Mouse (Mus musculus) heart, embryonic 16.5 days (tissue): ENCODE data around the gene Lnx2. TPM values are rescaled to one million over a fixed set of nuclear protein-coding genes. Genes with fewer than 3 reads are reported as not detected.

Experiments
- ATAC-seq: fragments of 200-750 bp; cut with Nextera tagmentation; replicated peaks from 2 replicates; pipeline ENCODE4 v1.8.0; 2017; ENCODE audit warnings: moderate number of reproducible peaks; ENCODE audit not compliant: insufficient read depth, low FRiP score; ENCODE audit errors: extremely low read depth
- H3K27ac ChIP-seq: fragments of 300-500 bp; sonication (generic); 2 replicates; pipeline ENCODE4 v1.5.1; 2014; ENCODE audit warnings: mild to moderate bottlenecking, low read length, control low read depth, moderate library complexity
- H3K27me3 ChIP-seq: fragments of 300-500 bp; sonication (generic); 2 replicates; pipeline ENCODE4 v1.6.1; 2014; ENCODE audit warnings: low read length, mixed read lengths; ENCODE audit not compliant: control insufficient read depth, insufficient read depth
- H3K36me3 ChIP-seq: fragments of 300-500 bp; sonication (generic); 2 replicates; pipeline ENCODE4 v1.6.1; 2014; ENCODE audit not compliant: control insufficient read depth, insufficient read depth
- H3K4me1 ChIP-seq: fragments of 300-500 bp; sonication (generic); 2 replicates; pipeline ENCODE4 v1.6.1; 2014; ENCODE audit warnings: low read length, mixed read lengths; ENCODE audit not compliant: control insufficient read depth, insufficient read depth
- H3K4me2 ChIP-seq: fragments of 300-500 bp; sonication (generic); 2 replicates; pipeline ENCODE4 v1.6.1; 2014; ENCODE audit warnings: low read depth, mild to moderate bottlenecking, control low read depth, low read length
- H3K4me3 ChIP-seq: fragments of 300-500 bp; sonication (generic); 2 replicates; pipeline ENCODE4 v1.5.1; 2014; ENCODE audit warnings: mild to moderate bottlenecking, control low read depth, low read length
- H3K9ac ChIP-seq: fragments of 300-500 bp; sonication (generic); 2 replicates; pipeline ENCODE4 v1.6.1; 2014; ENCODE audit warnings: low read length, control low read depth
- H3K9me3 ChIP-seq: fragments of 300-500 bp; sonication (generic); replicated peaks from 2 replicates; pipeline ENCODE4 v1.6.1; 2016; ENCODE audit warnings: low read length; ENCODE audit not compliant: control insufficient read depth
- WGBS: fragments of 180-500 bp; shearing (Covaris S2); extraction: QIAGEN DNeasy Blood & Tissue Kit; methylation state at CpG from one replicate; pipeline ENCODE4 v1.1.7; 2014; 5-methylcytosine and 5-hydroxymethylcytosine counted together
- polyA plus RNA-seq: library from polyadenylated mRNA; unstranded; fragments of >200 nt; fragmentation: Nextera tagmentation; extraction: Ambion mirVana; gene quantifications from 2 replicates; pipeline ENCODE4 v1.2.1, GENCODE M21; 2015

Gene Lnx2
- polyA plus RNA-seq, 1 experiment from 2014 or later = 13.9 TPM

- Histone ChIP-seq H3K4me1 (no peaks in the 10 kb centered on the region), H3K36me3 (peaks cover 38% of the 10 kb centered on the region), H3K27me3 (no peaks in the 10 kb centered on the region), H3K27ac (no peak overlapping the region), H3K9ac (no peak overlapping the region), H3K9me3 (peaks cover 4% of the 10 kb centered on the region; the same call in 1 of the 2 replicates), H3K4me3 (no peak overlapping the region), H3K4me2 (no peak overlapping the region)
- ATAC-seq = no peak
- 94% methylated on average over 3 of the region's 3 CpGs for WGBS
Measured at GRCm38 (mm10) chr5:147107276-147107675, 30.9 kb upstream of the Lnx2 start.

GRCm38 (mm10) chr5:147102295-147102694, 25.9 kb upstream of the Lnx2 start:
- Histone ChIP-seq H3K9ac (no peak overlapping the region), H3K27ac (no peak overlapping the region), H3K4me1 (no peaks in the 10 kb centered on the region), H3K9me3 (no peaks in the 10 kb centered on the region), H3K4me2 (no peak overlapping the region), H3K4me3 (no peak overlapping the region), H3K27me3 (no peaks in the 10 kb centered on the region), H3K36me3 (peaks cover 23% of the 10 kb centered on the region)
- 85% methylated on average over 6 of the region's 6 CpGs for WGBS
- no peak for ATAC-seq

- Histone ChIP-seq H3K27me3 (no peaks in the 10 kb centered on the region), H3K27ac (no peak overlapping the region), H3K4me3 (no peak overlapping the region), H3K4me1 (no peaks in the 10 kb centered on the region), H3K4me2 (no peak overlapping the region), H3K9ac (no peak overlapping the region), H3K36me3 (peaks cover 11% of the 10 kb centered on the region), H3K9me3 (no peaks in the 10 kb centered on the region)
- WGBS = 81% methylated on average over 2 of the region's 2 CpGs
- no peak for ATAC-seq
Measured at GRCm38 (mm10) chr5:147100180-147100579, 23.8 kb upstream of the Lnx2 start.

GRCm38 (mm10) chr5:147098667-147099066, 22.3 kb upstream of the Lnx2 start:
- H3K4me1 ChIP-seq = no peaks in the 10 kb centered on the region
- ATAC-seq = no peak
- H3K9ac ChIP-seq = no peak overlapping the region
- peaks cover 7% of the 10 kb centered on the region for H3K36me3 ChIP-seq
- H3K4me3 ChIP-seq = no peak overlapping the region
- no peak overlapping the region for H3K27ac ChIP-seq
- 80% methylated on average over 7 of the region's 7 CpGs for WGBS
- H3K27me3 ChIP-seq = no peaks in the 10 kb centered on the region
- H3K9me3 ChIP-seq = no peaks in the 10 kb centered on the region
- H3K4me2 ChIP-seq = no peak overlapping the region

- no peaks in the 10 kb centered on the region for H3K4me1 ChIP-seq
- 95% methylated on average over 4 of the region's 4 CpGs for WGBS
Measured at GRCm38 (mm10) chr5:147096586-147096985, 20.2 kb upstream of the Lnx2 start.

GRCm38 (mm10) chr5:147094296-147094695, 17.9 kb upstream of the Lnx2 start:
- Histone ChIP-seq H3K9ac (no peak overlapping the region), H3K27me3 (no peaks in the 10 kb centered on the region), H3K4me1 (peaks cover 7% of the 10 kb centered on the region; the same call in 1 of the 2 replicates), H3K36me3 (no peaks in the 10 kb centered on the region), H3K4me2 (no peak overlapping the region), H3K9me3 (no peaks in the 10 kb centered on the region), H3K27ac (no peak overlapping the region; the same call in 1 of the 2 replicates), H3K4me3 (no peak overlapping the region)
- no peak for ATAC-seq
- WGBS = 80% methylated on average over 6 of the region's 6 CpGs

More at GRCm38 (mm10) chr5:147096586-147096985, 20.2 kb upstream of the Lnx2 start:
- no peak overlapping the region for H3K4me3 ChIP-seq
- H3K9ac ChIP-seq = no peak overlapping the region
- no peak overlapping the region for H3K27ac ChIP-seq
- no peaks in the 10 kb centered on the region for H3K9me3 ChIP-seq
- no peaks in the 10 kb centered on the region for H3K27me3 ChIP-seq
- peaks cover under 1% of the 10 kb centered on the region; the same call in 1 of the 2 replicates for H3K36me3 ChIP-seq
- no peak for ATAC-seq
- no peak overlapping the region for H3K4me2 ChIP-seq

- no peak for ATAC-seq
- 94% methylated on average over 7 of the region's 7 CpGs for WGBS
- H3K4me2 ChIP-seq = no peak overlapping the region
- no peak overlapping the region for H3K4me3 ChIP-seq
- H3K4me1 ChIP-seq = peaks cover 10% of the 10 kb centered on the region; the same call in 1 of the 2 replicates
- no peaks in the 10 kb centered on the region for H3K36me3 ChIP-seq
- H3K9me3 ChIP-seq = no peaks in the 10 kb centered on the region
- no peak overlapping the region for H3K9ac ChIP-seq
- no peak overlapping the region for H3K27ac ChIP-seq
- H3K27me3 ChIP-seq = no peaks in the 10 kb centered on the region
Measured at GRCm38 (mm10) chr5:147092448-147092847, 16.1 kb upstream of the Lnx2 start.

- no peaks in the 10 kb centered on the region for H3K36me3 ChIP-seq
- no peak overlapping the region for H3K4me3 ChIP-seq
- ATAC-seq = no peak
- 80% methylated on average over 11 of the region's 11 CpGs for whole genome bisulfite sequencing
- H3K27me3 ChIP-seq = no peaks in the 10 kb centered on the region
- H3K9ac ChIP-seq = no peak overlapping the region
- no peak overlapping the region for H3K27ac ChIP-seq
- peaks cover 10% of the 10 kb centered on the region; the same call in 1 of the 2 replicates for H3K4me1 ChIP-seq
- no peak overlapping the region for H3K4me2 ChIP-seq
- H3K9me3 ChIP-seq = no peaks in the 10 kb centered on the region
Measured at GRCm38 (mm10) chr5:147090256-147090963, 14.0 kb upstream of the Lnx2 start.

- H3K9me3 ChIP-seq = no peaks in the 10 kb centered on the region
- H3K4me3 ChIP-seq = no peak overlapping the region
- peaks cover 10% of the 10 kb centered on the region; the same call in 1 of the 2 replicates for H3K4me1 ChIP-seq
- H3K4me2 ChIP-seq = no peak overlapping the region
- no peak overlapping the region for H3K9ac ChIP-seq
- no peaks in the 10 kb centered on the region for H3K36me3 ChIP-seq
- H3K27ac ChIP-seq = no peak overlapping the region
- no peaks in the 10 kb centered on the region for H3K27me3 ChIP-seq
- WGBS = 68% methylated on average over 3 of the region's 3 CpGs
- ATAC-seq = no peak
Measured at GRCm38 (mm10) chr5:147089836-147090235, 13.4 kb upstream of the Lnx2 start.
